Mouse (Mus musculus) brain, embryonic 14.5 days (tissue): ENCODE measurements at regions not wholly inside any gene's neighbourhood (a gene's known extent, or its start where the extent isn't known, plus 50 kb on each side); places are given as distances from the start of the nearest gene placed in this dataset.

Source experiments
- CTCF ChIP-seq: fragments of 200-500 bp; IDR thresholded peaks from 2 replicates; pipeline ENCODE4 v1.5.1; 2012; ENCODE audit warnings: inconsistent platforms, mild to moderate bottlenecking, moderate library complexity, borderline replicate concordance; ENCODE audit not compliant: insufficient read depth, insufficient read length; ENCODE audit errors: extremely low read depth
- POLR2A ChIP-seq: fragments of 200-500 bp; IDR thresholded peaks from 2 replicates; pipeline ENCODE4 v1.6.1; 2012; ENCODE audit warnings: mild to moderate bottlenecking, inconsistent platforms, borderline replicate concordance; ENCODE audit not compliant: poor library complexity, insufficient read depth, insufficient read length, severe bottlenecking; ENCODE audit errors: extremely low read depth

DNA sequence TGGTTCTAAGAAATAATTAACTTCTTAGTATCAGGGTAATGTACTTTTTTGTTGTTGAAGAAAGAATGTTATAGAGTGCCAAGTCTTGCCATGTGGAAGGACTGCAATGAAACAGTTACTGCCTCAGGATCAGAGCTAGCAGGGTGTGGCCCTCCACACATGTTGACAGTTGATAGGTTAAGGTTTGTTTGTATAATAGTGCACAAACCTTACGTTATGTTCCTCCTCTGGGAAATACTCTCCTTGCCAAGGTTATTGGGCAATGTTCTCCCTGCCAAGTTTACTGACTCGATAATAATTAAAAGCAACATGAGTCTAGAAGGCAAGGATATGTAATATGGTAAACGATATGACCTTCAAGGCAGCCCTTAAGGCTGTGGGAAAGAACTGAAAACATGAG, 799.2 kb downstream of the Rab28 start:
- TF ChIP-seq CTCF (no peak), POLR2A (no peak)
